Mouse (Mus musculus): Measurements from ENCODE around the gene Hnrnpa1.

The Hnrnpa1 gene

DNA sequence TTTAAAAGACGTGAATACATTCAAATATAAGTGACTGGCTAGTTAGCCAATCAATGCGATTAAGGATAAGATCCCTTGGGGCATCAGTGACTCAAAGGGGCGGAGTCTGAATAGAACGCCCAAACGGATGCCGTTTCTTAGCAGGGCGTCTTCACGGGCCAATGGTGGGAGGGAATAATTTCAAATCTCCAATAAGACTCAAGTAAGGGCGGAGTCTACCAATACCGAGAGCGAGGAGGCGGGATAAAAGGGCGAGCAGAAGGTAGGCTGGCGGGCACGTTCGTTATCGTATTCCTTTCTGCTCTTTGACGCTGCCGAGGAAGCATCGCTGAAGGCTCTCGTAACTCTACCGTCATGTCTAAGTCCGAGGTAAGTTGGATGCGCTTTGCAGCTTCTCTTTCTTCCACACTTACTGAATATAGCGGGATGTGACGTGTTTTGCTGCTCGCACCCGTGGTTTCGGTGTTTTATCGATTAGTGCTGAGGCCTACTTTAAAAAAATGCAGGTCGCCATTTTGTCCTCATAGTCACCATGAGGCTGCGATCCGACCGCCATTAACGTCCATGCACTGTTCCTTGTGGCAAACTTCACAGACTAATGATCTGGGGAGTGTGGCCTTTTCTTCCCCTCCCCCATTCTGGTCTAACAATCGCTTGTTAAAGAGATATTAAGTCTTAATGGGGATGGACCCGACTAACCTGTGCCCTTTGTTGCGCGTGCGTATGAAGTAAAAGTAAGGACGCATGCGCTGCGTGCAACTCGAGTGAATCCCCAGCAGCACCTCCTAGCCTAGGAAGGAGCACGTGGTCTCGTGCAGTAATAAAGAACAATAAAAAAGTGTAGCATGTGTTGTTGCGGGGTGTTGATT lies at the start of gene Hnrnpa1:
Hnrnpa1 (plus strand) TSS at position 273 of the 869 bp plus-strand sequence.
- peak; percentile 88 to 96 for DNase-seq

DNA sequence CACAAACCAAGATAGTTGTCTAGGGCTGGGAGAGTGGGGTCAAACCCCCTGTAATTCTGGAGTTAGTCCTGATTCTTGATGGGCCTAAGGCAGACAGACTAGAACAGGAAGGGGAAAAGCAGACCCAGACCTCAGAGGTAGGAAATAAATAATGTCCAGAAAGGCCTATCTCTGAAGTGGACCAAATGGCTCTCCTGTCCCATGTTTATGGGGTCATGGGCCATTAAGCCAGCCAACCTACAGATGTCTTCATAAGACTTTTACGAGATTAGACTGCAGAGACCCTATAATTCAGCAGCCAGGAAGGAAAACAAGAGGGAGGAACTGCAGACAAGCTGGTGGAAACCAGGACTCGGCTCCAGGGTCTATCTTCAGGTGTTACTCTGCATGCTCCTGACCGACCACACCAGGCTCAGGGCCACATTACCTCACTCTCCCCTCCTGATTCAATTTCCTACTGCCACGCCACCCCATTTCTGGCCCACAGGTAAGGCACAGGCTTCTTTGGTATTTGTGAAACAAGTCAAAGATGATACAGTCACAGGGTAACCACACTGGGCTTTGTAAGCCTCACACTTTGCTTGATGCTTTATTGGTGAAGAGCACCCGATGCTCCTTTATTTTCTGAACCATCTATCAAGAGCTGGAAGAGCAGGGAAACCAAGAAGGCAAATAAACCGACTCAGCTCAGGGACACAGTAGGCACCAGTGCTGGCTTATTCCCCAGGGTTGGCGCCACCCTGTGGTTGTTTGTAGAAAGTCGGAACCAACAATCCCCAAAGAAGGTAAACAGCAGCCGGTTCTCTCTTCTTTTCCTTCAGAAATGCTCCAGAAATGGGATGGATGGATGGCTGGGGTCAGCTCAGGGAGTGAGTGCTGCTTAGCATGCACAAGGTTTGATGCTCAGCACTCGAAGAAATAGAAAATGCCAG lies 49.4 kb upstream of the Hnrnpa1 start:
- no peak for DNase-seq

DNA sequence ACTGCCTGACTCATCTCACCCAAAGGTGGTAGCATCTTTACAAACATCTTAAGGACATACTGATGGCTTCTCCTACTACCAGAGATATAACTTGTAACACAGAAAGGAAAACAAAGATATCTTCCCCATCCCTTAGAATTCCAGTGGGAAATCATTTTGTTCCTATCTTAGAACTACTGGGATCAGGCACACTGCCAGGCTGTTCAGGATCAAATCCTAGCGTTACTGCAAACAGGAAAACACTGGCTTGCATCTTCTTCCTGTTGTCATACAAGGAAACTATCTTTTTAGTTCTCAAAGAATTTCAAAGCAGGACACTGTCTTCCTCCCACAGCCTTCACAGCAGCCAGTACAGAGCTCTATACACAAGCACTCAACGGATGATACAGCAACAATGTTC lies 46.6 kb upstream of the Hnrnpa1 start:
- no peak for DNase-seq

DNA sequence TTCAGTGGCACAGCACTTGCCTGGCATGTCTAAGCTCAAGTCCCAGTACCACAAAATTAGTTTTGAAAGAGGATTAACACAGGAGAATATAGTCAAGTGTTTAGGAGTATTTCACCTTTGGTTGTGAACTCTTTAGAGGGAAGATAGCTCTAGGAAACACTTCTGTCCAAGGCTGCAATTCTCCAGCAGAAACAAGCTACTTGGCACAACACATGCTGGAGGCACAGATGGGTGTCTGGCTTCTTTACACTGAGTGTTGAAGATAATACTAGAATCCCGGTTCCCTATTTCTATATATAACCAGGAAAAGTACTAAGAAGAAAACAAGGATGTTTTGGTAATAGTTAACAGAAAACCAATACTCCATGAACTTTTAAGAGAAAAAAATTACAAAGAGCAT lies 43.4 kb upstream of the Hnrnpa1 start:
- DNase-seq: no peak

DNA sequence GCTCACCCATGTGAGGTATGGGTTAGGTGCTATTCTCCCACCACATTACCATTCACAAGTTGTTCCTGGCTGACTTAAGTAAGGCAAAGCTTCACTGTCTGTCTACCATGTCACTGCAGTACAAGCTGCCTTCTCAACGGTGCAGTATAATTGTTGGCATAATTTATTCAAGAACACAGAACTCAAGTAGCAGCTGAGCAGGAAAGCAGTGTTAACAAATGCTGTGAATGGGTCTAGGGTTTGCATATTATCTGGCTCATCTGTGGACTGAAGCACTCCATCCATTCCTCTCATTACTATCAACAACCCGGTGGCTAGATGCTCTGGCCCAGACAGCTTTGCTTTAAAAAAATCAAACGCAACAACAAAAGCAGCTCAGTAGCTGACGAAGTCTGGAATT lies 42.4 kb upstream of the Hnrnpa1 start:
- DNase-seq: no peak

DNA sequence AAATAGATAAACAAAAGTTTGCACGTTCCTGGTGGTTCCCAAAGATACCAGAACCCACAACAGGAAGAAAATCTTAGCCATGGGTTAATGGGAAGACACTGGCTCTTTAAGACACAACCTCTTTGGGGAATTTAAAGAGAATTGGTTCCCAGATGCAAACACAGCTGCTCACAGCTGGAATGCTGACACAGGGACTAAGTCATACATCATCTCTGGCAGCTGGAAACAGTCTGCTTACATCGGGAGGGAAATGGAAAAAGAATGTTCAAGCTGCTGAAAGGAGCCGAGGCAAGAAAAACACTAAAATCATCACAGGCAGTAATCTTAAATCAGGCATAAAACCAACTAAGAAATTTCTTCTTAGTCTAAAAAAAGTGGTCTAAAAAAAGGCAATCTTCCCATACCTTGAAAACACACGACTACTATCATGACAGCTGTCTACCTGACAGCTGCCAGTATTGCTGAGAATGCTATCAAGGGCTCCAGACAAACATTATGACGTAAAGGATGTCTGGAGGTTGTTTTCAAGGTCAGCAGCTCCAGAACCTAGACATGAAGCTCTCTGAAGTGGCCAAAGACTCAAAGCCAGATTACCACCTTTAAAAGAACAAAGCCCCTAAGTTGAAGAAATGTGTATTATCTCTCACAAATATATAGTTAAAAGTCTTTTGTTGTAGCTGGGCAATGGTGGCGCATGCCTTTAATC lies 38.0 kb upstream of the Hnrnpa1 start:
- no peak for DNase-seq

DNA sequence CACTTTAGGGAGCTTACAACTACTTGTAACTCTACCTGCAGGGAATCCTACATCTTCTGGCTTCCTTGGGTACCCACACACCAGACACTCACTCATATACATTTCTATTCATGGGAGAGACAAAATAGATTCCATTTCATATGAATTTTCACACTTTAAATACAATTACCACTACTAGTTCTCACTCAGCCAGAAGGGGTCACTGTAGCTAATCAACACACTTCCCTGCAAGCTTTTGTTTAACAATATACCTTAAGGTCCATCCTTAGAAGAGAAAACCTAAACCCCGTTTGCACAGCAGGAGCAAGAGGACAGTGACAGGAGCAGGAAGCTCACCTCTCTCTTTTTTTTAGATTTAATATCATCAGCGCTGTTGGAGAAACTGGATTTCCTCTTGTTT lies 35.1 kb upstream of the Hnrnpa1 start:
- no peak for DNase-seq

DNA sequence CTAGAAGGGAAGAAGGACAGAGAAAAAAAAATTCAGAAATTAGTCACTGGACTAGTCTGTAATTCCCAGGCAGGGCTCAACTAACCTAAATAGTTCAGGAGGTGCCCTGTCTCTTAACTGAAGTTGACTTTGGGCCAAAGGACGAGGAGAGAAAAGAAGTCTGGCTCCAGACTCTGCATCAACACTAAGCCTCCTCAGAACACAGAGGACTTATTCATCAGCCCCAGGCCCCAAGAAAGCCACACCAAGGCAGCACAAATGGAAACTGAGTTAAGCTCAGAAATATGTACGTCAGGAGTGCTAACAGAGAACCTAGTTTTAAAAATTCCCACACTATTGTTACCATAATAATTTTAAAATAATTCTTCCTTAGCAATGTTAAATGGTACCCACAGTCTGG lies 26.1 kb upstream of the Hnrnpa1 start:
- DNase-seq: no peak

DNA sequence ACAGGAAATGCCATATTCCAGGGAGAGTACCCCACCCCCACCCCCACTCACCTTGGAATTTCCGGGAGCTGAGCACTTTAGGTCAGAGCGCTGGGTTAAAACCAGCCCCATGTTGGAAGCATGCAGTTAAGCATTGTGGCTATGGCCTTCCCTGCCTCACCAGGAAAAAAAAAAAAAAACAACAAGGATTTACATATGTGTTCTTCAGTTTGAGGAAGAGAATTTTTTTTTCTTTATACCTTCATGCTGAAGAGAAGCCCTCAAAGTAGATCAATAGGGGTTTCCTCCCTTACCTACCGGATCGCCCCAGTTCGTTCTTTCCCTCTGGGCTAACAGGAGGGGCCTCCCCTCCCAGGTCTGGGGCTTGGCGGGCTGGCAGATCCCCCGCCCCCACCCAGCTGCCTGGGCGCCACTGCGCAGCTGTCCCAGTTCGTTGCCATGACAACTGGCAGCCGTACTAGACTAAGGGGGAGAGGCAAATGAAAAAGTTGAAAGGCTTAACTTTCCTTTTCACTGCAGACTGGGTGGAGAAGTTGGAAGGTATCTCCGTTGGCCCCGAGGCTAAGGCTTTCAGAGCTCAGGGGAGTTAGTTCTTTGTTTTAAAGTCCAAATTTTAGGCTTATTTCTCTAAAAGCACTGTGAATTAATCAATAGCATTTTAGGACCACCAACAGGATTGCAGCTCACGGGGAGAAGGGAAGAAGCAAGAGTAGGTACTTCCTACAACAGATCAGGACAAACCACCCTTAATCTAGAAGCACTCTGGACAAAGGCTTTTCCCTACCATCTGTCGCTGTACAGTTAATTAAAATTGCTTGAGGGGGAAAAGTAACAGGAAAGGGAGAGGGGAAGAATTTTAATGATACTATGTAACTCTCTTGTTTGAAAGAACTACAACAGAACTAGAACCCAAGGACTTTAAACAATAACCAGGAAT lies 25.0 kb upstream of the Hnrnpa1 start:
- DNase-seq: peak; percentile 89 to 90

DNA sequence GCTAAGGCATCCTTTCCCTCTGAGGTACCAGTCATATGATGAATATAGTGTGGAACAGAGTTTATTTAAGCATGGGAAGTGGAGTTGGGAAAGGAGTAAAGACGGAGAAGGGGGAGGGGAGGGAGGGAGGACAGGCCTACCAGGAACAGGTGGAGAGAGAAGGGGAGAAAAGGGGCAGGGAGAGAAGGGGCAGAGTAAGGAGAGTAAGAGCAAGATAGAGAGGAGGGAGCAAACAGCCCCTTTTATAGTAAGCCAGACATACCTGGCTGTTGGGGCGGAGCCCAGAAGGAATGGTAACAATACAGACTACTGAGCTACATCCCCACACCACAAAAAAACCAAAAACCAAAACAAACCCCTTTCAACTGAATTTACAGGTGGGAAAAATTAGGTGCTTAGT lies 24.2 kb upstream of the Hnrnpa1 start:
- DNase-seq: no peak

DNA sequence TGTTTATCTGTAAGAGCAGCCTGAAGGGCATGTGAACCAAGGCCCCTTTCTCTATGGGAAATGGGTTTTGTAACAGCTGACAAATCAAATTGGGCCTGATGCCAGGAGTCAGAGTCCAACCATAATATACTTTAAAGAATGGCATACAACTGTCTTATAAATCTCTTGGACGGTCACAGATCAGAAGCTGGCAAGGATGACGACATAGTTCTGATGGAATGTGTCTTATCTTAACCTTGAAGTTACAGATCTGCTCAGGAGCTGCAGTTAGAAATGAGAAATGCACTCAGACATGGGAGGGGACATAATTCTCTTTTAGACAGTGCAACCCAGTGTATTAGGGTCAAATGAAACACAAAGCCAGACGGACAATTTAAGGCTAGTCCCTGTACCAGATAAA lies 19.4 kb upstream of the Hnrnpa1 start:
- DNase-seq: no peak

DNA sequence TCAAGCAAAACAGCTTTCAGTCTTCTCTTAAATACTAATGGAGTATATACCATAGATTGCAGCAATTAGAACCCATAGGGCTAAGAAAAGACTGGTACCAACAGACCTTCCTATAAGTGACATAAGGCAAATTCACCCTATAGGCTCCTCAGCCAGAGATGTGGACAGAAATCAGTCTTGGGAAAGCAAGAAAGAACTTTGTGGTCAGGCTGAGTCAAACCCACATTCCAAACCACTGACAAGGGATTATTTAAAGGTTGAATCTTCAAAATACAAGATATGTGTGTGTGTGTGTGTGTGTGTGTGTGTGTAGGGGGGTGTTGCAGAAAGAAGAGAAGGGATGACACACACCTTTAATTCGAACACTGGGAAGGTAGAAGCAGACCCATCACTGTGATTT lies 18.8 kb upstream of the Hnrnpa1 start:
- no peak for DNase-seq

DNA sequence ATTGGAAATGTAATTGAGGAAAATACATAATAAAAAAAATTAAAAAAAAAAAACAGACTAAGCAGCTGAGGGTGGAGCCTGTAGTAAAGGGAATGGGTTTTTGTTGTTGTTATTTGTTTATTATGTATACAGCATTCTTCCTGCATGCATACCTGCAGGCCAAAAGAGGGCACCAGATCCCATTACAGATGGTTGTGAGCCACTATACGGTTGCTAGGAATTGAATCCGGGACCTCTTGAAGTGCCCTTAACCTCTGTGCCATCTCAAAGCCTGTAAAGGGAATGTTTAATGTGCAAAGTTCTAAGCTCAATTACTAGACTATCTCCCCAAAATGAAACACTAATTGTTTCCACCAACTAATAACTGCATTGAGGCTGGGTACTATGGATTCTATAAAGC lies 16.1 kb upstream of the Hnrnpa1 start:
- DNase-seq: no peak

DNA sequence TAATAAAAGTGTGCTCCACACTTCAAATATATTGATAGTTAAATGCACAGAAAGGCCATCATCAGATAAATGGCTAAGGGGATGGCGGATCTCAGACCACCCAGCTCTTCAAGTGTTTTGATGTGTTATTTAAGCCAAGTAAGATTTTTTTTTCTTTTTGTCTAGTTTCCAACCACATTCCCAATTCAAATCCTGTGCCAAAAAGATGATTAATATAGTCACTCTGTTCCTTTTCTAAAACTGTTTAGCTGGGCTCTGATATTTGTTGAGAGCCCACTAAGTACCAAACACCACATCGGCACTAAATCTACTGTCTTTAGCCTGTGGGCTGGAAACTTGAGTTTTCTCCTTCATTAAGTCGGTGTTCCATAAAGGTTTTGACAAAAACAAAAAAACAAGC lies 13.2 kb upstream of the Hnrnpa1 start:
- no peak for DNase-seq

DNA sequence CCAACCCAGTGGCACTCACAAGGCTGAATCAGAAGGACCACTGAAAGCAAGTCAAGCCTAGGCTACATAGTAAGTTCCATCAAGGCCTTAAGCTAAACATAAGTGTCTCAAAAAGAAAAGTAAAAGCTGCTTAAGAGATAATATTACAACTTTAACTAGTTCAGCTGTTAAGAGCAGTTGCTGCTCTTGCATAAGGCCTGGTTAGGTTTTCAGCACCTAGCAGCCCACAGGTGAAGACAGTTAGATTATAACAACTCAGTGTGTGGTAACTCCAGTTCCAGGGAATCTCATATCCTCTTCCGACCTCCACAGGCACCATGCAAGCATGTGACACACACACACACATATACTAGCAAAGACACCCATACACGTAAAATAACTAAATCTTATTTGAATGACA lies 12.7 kb upstream of the Hnrnpa1 start:
- DNase-seq: no peak

DNA sequence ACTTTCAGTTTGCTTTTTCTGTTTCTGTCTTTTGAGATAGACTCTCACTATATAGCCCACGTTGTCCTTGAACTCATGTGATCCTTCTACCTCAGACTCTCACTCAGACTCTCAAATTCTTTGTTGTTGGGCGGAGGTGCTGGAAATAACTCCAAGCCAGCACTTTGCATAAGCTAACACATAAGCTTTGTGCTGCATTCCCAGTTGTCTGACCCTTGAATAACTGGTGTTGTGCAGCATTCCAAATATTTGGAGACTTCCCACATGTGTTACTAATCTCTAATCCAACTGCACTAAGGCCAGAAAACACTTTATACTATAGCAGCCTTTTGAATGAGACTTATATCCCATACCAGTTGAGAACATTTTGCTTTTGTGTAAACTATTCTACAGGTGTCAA lies 11.3 kb upstream of the Hnrnpa1 start:
- no peak for DNase-seq

DNA sequence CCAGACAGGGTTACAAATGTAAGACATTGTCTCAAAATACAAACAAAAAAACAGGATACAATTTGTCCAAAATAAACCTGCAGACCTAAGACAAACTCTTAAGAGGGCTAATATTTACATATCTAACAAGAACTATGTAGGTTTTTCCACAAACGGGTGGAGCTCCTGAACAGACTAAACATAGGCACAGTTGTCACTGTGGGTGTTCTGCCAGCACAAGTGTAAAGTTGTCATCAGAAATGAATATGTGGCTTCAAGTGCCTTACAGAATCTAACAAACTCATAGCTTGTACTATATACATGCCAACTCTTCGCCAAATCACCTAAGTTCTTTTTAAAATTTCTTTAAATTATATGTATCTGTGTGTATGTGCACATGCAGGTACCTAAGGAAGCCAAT lies 7.1 kb upstream of the Hnrnpa1 start:
- no peak for DNase-seq

DNA sequence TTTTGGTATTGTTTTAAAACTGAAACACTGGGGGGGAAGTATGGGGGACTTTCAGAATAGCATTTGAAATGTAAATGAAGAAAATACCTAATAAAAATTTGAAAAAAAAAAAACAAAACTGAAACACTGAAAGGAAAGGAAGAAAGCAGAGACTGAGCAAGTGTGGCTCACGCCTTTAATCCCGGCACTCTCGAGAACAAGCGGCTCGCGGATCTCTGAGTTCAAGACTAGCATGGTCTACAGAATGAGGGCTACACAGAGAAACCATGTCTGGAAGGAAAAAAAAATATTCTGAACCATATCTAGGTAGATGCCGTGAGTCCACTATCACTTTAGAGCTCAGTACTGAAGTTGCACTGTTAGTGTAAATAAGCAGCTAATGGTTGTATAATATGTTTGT lies 2.9 kb upstream of the Hnrnpa1 start:
- DNase-seq: no peak

DNA sequence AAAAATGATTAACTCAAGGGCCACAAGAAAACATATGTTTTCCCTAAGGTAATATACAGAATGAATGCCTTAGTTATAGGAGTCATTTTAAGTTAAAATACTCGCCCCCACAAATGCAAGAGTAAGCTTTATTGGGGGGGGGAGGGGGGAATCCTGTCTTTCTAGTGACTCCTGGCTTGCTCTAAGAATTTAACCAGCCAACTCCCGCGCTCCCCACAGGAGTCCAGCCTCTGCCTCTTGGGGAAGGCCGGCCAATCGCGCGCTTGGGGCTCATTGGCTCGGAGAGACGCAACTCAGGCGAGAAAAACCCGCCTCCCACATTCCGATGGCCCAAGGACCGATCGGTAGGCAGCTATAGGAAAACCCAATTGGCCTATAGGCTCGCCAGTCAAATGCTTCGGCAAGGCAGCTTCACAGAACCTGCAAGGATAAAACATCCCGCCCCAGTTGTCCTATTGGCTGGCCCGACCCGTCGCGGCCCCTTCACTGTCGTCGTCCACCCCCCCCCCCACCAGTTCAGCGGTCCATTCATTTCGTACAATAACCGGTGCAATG lies 1.0 kb upstream of the Hnrnpa1 start:
- peak; percentile 83 to 94 for DNase-seq

DNA sequence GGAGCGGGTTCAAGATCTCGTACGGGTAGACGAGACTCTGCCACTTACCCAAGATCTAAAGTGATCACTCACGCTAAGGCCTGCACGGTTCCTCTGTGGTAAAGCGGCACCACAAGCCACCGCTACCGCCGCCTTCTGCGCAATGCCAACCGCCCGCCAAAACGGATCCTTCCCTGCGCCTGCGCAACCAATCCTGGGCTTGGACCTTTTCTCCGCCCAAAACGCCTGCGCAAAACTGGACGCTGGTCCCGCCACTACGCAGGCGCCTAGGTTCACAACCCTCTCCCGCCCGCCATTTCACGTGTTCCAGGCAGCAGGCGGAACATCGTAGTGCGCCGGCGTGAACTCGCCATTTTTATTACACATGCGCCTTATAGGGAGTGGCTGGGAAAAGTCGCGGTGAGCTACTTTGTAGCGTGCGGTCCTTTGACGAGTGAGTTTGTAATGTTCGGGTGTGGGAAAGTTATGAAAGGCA lies 510 bp upstream of the Hnrnpa1 start, which contains the start of gene Cbx5:
Cbx5 (minus strand) TSS at position 132 of the 475 bp plus-strand sequence.
- peak; percentile 93 to 97 for DNase-seq
